Mouse (Mus musculus) midbrain, embryonic 11.5 days (tissue): ENCODE results near the gene Tmem201. TPM values are rescaled to one million over a fixed set of nuclear protein-coding genes. Genes with fewer than 3 reads are reported as not detected.

Experiments
- ATAC-seq: fragments of 200-750 bp; cut with Nextera tagmentation; 2 replicates; pipeline ENCODE4 v1.8.0; 2017; ENCODE audit warnings: moderate TSS enrichment, moderate library complexity; ENCODE audit not compliant: low FRiP score
- DNase-seq: peaks from one replicate; pipeline ENCODE4 v3.0.0; 2015; ENCODE audit warnings: low spot score; ENCODE audit errors: missing footprints
- H3K27ac ChIP-seq: fragments of 300-500 bp; sonication (generic); 2 replicates; pipeline ENCODE4 v1.5.1; 2014; ENCODE audit warnings: low read depth, low read length
- H3K27me3 ChIP-seq: fragments of 300-500 bp; sonication (generic); 2 replicates; pipeline ENCODE4 v1.6.1; 2014; ENCODE audit warnings: mild to moderate bottlenecking, low read length, moderate library complexity, mixed read lengths; ENCODE audit not compliant: control insufficient read depth, insufficient read depth
- H3K36me3 ChIP-seq: fragments of 300-500 bp; sonication (generic); 2 replicates; pipeline ENCODE4 v1.6.1; 2014; ENCODE audit warnings: mild to moderate bottlenecking, low read length, moderate library complexity, mixed read lengths; ENCODE audit not compliant: control insufficient read depth, insufficient read depth
- H3K4me1 ChIP-seq: fragments of 300-500 bp; sonication (generic); 2 replicates; pipeline ENCODE4 v1.6.1; 2014; ENCODE audit warnings: low read length; ENCODE audit not compliant: control insufficient read depth, insufficient read depth
- H3K4me2 ChIP-seq: fragments of 300-500 bp; sonication (generic); 2 replicates; pipeline ENCODE4 v1.6.1; 2014; ENCODE audit warnings: mild to moderate bottlenecking, moderate library complexity
- H3K4me3 ChIP-seq: fragments of 300-500 bp; sonication (generic); 2 replicates; pipeline ENCODE4 v1.5.1; 2014; ENCODE audit warnings: low read depth, low read length
- H3K9ac ChIP-seq: fragments of 300-500 bp; sonication (generic); 2 replicates; pipeline ENCODE4 v1.6.1; 2014; ENCODE audit warnings: low read length
- H3K9me3 ChIP-seq: fragments of 300-500 bp; sonication (generic); 2 replicates; pipeline ENCODE4 v1.6.1; 2016; ENCODE audit warnings: low read length; ENCODE audit not compliant: control insufficient read depth
- WGBS: fragments of 180-500 bp; shearing (Covaris S2); extraction: QIAGEN DNeasy Blood & Tissue Kit; methylation state at CpG from one replicate; pipeline ENCODE4 v1.1.7; 2014; 5-methylcytosine and 5-hydroxymethylcytosine counted together
- polyA plus RNA-seq: library from polyadenylated mRNA; unstranded; fragments of >200 nt; fragmentation: Nextera tagmentation; extraction: Ambion mirVana; gene quantifications from 2 replicates; pipeline ENCODE4 v1.2.1, GENCODE M21; 2014

Gene Tmem201
- polyA plus RNA-seq, 1 experiment from 2014 or later = 18.4 TPM

GRCm38 (mm10) chr4:149714542-149714941 lies 23.3 kb downstream of the Tmem201 start:
- Histone ChIP-seq H3K4me2 (no peak overlapping the region), H3K4me3 (no peak overlapping the region), H3K4me1 (no peaks in the 10 kb centered on the region), H3K27me3 (no peaks in the 10 kb centered on the region), H3K27ac (no peak overlapping the region), H3K9ac (no peak overlapping the region), H3K9me3 (no peaks in the 10 kb centered on the region), H3K36me3 (peaks cover 32% of the 10 kb centered on the region)
- ATAC-seq = no peak
- DNase-seq = no peak
- 87% methylated on average over 3 of the region's 3 CpGs for WGBS

- no peaks in the 10 kb centered on the region; the same call in 1 of the 2 replicates for H3K27me3 ChIP-seq
- no peaks in the 10 kb centered on the region for H3K4me1 ChIP-seq
- no peaks in the 10 kb centered on the region for H3K9me3 ChIP-seq
- H3K36me3 ChIP-seq = peaks cover 11% of the 10 kb centered on the region
- no peak overlapping the region for H3K9ac ChIP-seq
- no peak overlapping the region for H3K4me3 ChIP-seq
- ATAC-seq (no peak; the same call in 1 of the 2 replicates), DNase-seq (peak; percentile 96)
- H3K27ac ChIP-seq = no peak overlapping the region
- H3K4me2 ChIP-seq = no peak overlapping the region
- 16% methylated on average over 7 of the region's 7 CpGs for WGBS
These were observed 25.9 kb downstream of the Tmem201 start for GRCm38 (mm10) chr4:149711955-149712354.

DNA sequence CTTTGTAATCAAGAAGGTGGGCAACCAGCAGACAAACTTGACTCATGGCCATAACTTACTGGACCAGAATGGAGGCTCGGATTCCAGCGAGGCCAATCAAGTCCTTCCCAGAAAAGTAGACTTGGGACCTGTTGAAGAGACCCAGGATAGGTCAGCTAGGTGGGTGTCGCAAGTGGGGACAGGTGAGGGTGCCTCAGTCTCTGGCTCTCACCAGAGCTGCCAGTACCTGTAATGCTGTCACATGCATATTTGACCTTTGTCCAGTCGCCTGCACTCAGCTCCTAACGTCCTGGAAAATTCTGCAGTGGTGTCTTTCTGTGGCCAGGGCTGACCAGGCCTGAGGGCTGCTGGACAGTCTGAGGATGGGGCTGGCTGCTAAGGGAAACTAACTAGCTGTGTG lies 26.4 kb downstream of the Tmem201 start:
- Histone ChIP-seq H3K27me3 (no peaks in the 10 kb centered on the region; the same call in 1 of the 2 replicates), H3K27ac (no peak overlapping the region), H3K9ac (no peak overlapping the region), H3K4me2 (no peak overlapping the region), H3K4me3 (no peak overlapping the region), H3K36me3 (peaks cover 9% of the 10 kb centered on the region), H3K4me1 (no peaks in the 10 kb centered on the region), H3K9me3 (no peaks in the 10 kb centered on the region)
- ATAC-seq (peak; percentile 22; the same call in 1 of the 2 replicates), DNase-seq (no peak)
- WGBS = 86% methylated on average over 5 of the region's 5 CpGs

DNA sequence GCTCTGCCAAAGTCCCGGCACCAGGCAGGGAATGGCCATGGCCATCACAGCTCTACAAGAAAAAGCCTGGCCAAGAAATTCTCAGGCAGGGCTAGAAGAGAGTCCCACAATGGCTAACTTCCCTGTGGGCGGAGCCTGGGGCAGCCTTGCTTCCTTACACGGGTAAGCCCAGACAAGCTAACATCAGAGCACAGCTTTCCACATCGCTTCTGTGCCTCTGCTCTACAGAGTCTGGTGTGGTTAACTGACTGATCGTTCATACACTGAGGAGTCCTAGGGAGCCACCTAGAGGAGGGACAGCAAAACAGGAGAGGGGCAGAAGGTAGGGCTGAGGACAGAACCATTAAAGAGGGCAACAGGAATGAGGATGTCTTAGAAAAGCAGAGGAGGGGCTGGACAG lies 27.3 kb downstream of the Tmem201 start:
- peak; percentile 54 for ATAC-seq
- H3K27ac ChIP-seq = no peak overlapping the region
- H3K4me1 ChIP-seq = no peaks in the 10 kb centered on the region
- H3K36me3 ChIP-seq = peaks cover 6% of the 10 kb centered on the region
- no peaks in the 10 kb centered on the region for H3K9me3 ChIP-seq
- no peak overlapping the region for H3K4me3 ChIP-seq
- H3K27me3 ChIP-seq = no peaks in the 10 kb centered on the region; the same call in 1 of the 2 replicates
- no peak overlapping the region for H3K9ac ChIP-seq
- 20% methylated on average over 5 of the region's 5 CpGs for WGBS
- DNase-seq = no peak
- no peak overlapping the region for H3K4me2 ChIP-seq

DNA sequence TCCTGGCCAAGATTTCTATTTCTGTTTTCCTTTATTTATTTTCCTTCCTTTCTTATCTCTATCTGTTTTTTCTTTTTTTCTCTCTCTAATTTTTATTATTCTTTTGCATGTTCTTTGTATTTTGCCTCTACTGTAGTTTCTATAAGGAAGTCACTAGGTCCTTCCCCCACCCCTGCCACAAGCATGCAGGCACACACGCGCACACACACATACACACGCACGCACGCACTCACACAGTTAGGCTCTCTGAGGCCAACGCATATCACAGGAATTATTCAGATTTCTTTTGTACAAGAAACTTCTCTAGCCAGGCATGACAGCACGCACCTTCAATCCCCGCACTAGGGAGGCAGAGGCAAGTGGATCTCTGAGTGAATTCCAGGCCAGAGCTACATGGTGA lies 31.9 kb downstream of the Tmem201 start:
- no peak overlapping the region for H3K4me2 ChIP-seq
- no peaks in the 10 kb centered on the region for H3K36me3 ChIP-seq
- no peaks in the 10 kb centered on the region for H3K9me3 ChIP-seq
- no peak for ATAC-seq
- H3K27ac ChIP-seq = no peak overlapping the region
- DNase-seq = no peak
- H3K4me1 ChIP-seq = no peaks in the 10 kb centered on the region
- H3K9ac ChIP-seq = no peak overlapping the region
- no peak overlapping the region for H3K4me3 ChIP-seq
- no peaks in the 10 kb centered on the region; the same call in 1 of the 2 replicates for H3K27me3 ChIP-seq
- WGBS = 91% methylated on average over 8 of the region's 8 CpGs

DNA sequence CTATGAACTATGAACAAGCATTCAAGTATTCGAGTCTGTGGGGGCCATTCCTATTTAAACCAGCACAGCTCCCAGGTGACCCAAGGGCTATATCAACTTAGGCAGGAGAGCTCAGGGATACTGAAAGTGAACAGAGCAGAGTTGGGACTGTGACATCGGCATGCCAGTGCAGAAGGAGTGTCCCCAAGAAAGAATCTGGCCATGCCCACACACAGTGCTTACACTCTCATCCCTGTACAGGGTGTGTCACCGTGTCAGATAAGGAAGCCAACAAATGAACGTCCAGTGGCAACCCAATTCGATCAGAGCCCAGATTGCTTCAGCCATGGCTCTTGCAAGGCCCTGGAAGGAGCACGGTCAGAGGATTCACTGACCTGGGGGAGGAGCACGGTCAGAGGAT lies 32.5 kb downstream of the Tmem201 start:
- Histone ChIP-seq H3K4me2 (no peak overlapping the region), H3K9me3 (no peaks in the 10 kb centered on the region), H3K36me3 (no peaks in the 10 kb centered on the region), H3K27ac (no peak overlapping the region), H3K4me3 (no peak overlapping the region), H3K9ac (no peak overlapping the region), H3K27me3 (no peaks in the 10 kb centered on the region; the same call in none of the 2 replicates), H3K4me1 (no peaks in the 10 kb centered on the region)
- 69% methylated on average over 7 of the region's 7 CpGs for WGBS
- DNase-seq (no peak), ATAC-seq (no peak)

DNA sequence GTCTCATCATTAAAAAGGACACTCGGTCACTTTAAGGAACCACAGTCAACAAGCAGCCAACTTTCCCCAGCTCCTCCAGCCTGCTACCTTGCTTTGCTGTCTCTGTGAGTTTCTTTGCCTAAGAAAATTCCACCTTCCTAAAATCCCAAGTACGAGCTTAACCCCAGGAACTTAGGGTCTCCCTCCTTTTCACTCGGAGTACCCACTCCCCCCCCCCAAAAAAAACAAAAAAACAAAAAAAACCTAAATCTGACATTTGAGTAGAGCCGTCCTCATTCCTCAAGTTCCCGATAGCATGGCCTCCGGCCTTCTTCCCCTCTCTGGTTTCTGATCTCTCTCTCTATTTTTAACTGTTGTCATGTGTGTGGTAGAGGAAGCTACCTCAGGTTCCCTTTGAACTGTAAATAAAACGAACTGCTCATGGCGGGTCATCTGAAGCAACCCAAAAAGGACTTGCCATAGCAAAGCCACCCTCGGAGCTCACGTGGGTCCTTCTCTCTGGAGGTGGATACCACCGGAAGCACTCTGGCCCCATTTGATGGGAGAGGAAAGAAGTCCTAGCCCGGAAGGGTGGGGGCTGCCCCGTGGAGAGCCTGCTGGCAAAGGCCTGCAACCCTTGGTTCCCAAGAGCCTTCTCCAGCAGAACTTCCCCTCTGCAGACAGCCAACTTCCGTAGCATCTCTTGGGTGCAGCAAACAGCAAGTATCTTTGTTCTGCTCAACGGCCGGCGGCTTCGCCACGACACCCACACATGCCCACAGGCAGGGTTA lies 35.4 kb downstream of the Tmem201 start, which contains the start of gene Pik3cd:
TSS of gene Pik3cd (minus strand) at position 362 of the 770 bp plus-strand sequence.
- H3K4me3 ChIP-seq = no peak within 1 kb of the TSS
- no peaks in the 10 kb centered on the region for H3K36me3 ChIP-seq
- WGBS = 80% methylated on average over 19 of the region's 19 CpGs
- no peak for DNase-seq
- ATAC-seq = no peak
- no peaks in the 10 kb centered on the region for H3K9me3 ChIP-seq
- no peak within 1 kb of the TSS for H3K4me2 ChIP-seq
- H3K9ac ChIP-seq = no peak within 1 kb of the TSS
- peaks cover 7% of the 10 kb centered on the region for H3K27me3 ChIP-seq
- no peak within 1 kb of the TSS for H3K27ac ChIP-seq
- H3K4me1 ChIP-seq = peaks cover 4% of the 10 kb centered on the region; the same call in 1 of the 2 replicates

GRCm38 (mm10) chr4:149701426-149702209 lies 36.2 kb downstream of the Tmem201 start:
- Histone ChIP-seq H3K27ac (no peak overlapping the region), H3K9ac (no peak overlapping the region), H3K9me3 (no peaks in the 10 kb centered on the region), H3K4me3 (no peak overlapping the region), H3K4me1 (peaks cover 4% of the 10 kb centered on the region; the same call in 1 of the 2 replicates), H3K36me3 (no peaks in the 10 kb centered on the region), H3K4me2 (no peak overlapping the region), H3K27me3 (peaks cover 10% of the 10 kb centered on the region)
- WGBS = 67% methylated on average over 18 of the region's 18 CpGs
- no peak for DNase-seq
- no peak for ATAC-seq

- no peak for ATAC-seq
- H3K27me3 ChIP-seq = peaks cover 12% of the 10 kb centered on the region
- 83% methylated on average over 4 of the region's 4 CpGs for WGBS
These were observed 37.9 kb downstream of the Tmem201 start for GRCm38 (mm10) chr4:149699953-149700352.

More at GRCm38 (mm10) chr4:149699953-149700352, 37.9 kb downstream of the Tmem201 start:
- Histone ChIP-seq H3K4me2 (no peak overlapping the region), H3K4me1 (peaks cover 4% of the 10 kb centered on the region; the same call in 1 of the 2 replicates), H3K9ac (no peak overlapping the region), H3K9me3 (no peaks in the 10 kb centered on the region), H3K4me3 (no peak overlapping the region), H3K36me3 (no peaks in the 10 kb centered on the region), H3K27ac (no peak overlapping the region)
- DNase-seq = no peak
